Mouse (Mus musculus): ENCODE data around the gene Mepce. TPM values are rescaled to one million over a fixed set of nuclear protein-coding genes. Genes with fewer than 3 reads are reported as not detected.

The Mepce gene
- polyA plus RNA-seq, 1 experiment from 2014 or later, result 5.3 TPM

GRCm38 (mm10) chr5:137746851-137747325, 40.6 kb downstream of the Mepce start:
- Histone ChIP-seq H3K36me3 (peaks cover 4% of the 10 kb centered on the region; the same call in 1 of the 2 replicates), H3K4me3 (peak overlapping the region; percentile 83), H3K27me3 (no peaks in the 10 kb centered on the region), H3K4me2 (peak overlapping the region; percentile 98), H3K9me3 (replicated peaks) (no peaks in the 10 kb centered on the region), H3K9ac (peak overlapping the region; percentile 91), H3K27ac (peak overlapping the region; percentile 98), H3K4me1 (replicated peaks) (peaks cover 43% of the 10 kb centered on the region)
- no peak for ATAC-seq (replicated peaks; ENCODE audit: insufficient number of reproducible peaks, insufficient read depth, low FRiP score, low read depth)
- WGBS, result under 1% methylated on average over 16 of the region's 16 CpGs

- Histone ChIP-seq H3K4me1 (replicated peaks) (peaks cover 43% of the 10 kb centered on the region), H3K27ac (peak overlapping the region; percentile 98), H3K9ac (peak overlapping the region; percentile 91), H3K4me2 (peak overlapping the region; percentile 98), H3K36me3 (no peaks in the 10 kb centered on the region), H3K9me3 (replicated peaks) (no peaks in the 10 kb centered on the region), H3K4me3 (peak overlapping the region; percentile 83), H3K27me3 (no peaks in the 10 kb centered on the region)
- WGBS, result under 1% methylated on average over 20 of the region's 20 CpGs
- peak; percentile 38 for ATAC-seq (replicated peaks; ENCODE audit: insufficient number of reproducible peaks, insufficient read depth, low FRiP score, low read depth)
Measured at GRCm38 (mm10) chr5:137746282-137746850, 41.1 kb downstream of the Mepce start.

DNA sequence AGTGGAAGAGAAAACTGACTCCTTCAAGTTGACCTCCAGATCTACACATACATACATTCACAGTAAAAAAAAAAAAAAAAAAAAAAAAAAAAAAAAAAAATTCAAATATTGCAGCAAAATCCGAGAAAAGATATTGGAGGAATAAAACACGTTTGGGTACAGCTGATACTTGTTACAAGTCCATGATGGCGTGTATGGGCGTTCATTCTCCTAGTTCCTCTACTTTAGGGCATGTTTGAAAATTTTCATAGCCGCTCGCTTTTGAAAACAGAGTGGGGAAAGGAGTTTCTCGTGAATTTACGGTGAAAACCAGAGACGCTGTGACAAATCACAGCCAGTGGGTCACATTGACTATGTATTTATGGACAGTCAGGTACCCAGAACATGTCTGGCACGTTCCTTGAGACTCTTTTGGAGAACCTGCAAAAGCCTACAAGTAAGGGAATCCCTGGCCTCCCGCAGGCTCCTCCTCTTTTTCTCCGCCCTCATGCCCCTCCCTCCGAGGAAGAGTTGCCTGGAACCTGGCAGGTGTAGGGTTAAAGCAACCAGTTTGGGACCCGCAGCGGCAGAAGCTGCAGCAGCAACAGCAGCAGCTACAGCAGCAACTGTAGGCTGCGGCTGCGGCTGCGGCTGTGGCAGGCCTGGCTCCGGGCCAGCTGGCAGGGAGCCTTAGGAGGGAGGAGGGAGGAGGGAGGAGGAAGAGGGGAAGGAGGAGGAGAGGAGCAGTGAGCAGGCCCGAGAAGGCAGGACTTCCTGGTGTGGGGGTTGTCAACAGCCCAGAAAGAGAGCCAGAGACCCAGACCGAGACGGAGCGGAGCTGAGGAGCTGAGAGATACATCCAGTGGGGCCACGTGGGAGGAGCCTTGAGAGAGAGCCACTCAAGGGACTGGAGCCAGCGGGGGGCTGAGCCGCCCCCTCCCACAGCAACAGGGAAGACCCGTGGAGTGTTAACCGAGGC, 42.0 kb downstream of the Mepce start, which contains the start of gene Tsc22d4:
Gene Tsc22d4 (plus strand): TSS at position 517 of the 958 bp plus-strand sequence.
- ATAC-seq (replicated peaks; ENCODE audit: insufficient number of reproducible peaks, insufficient read depth, low FRiP score, low read depth), result peak; percentile 88
- Histone ChIP-seq H3K9ac (peak within 1 kb of the TSS; percentile 91), H3K4me2 (peak within 1 kb of the TSS; percentile 98), H3K27ac (peak within 1 kb of the TSS; percentile 98), H3K27me3 (no peaks in the 10 kb centered on the region), H3K4me3 (peak within 1 kb of the TSS; percentile 83), H3K4me1 (replicated peaks) (peaks cover 38% of the 10 kb centered on the region), H3K36me3 (no peaks in the 10 kb centered on the region), H3K9me3 (replicated peaks) (no peaks in the 10 kb centered on the region)
- WGBS, result 3% methylated on average over 28 of the region's 28 CpGs

DNA sequence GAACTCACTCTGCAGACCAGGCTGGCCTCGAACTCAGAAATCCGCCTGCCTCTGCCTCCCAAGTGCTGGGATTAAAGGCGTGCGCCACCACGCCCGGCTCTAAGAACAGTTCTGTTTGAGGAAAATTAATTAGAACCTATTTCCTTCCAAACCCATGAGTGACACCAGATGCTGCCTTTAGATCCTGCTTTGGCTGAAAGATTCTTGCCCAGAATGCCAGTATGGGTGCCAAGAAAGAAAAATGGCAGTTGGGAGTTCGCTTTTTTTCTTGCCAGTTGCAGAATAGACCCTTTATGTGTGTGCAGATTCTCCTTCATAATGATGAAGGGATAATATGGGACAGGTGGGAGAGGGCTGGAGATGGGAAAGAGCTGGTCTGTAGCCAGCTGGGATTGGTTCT, 43.3 kb downstream of the Mepce start:
- H3K4me3 ChIP-seq, result no peak overlapping the region
- H3K4me1 ChIP-seq (replicated peaks), result peaks cover 36% of the 10 kb centered on the region
- H3K36me3 ChIP-seq, result no peaks in the 10 kb centered on the region
- no peak overlapping the region for H3K27ac ChIP-seq
- WGBS, result 95% methylated on average over 7 of the region's 7 CpGs
- no peak for ATAC-seq (replicated peaks; ENCODE audit: insufficient number of reproducible peaks, insufficient read depth, low FRiP score, low read depth)
- H3K4me2 ChIP-seq, result no peak overlapping the region
- no peak overlapping the region for H3K9ac ChIP-seq
- H3K27me3 ChIP-seq, result no peaks in the 10 kb centered on the region
- no peaks in the 10 kb centered on the region for H3K9me3 ChIP-seq (replicated peaks)

DNA sequence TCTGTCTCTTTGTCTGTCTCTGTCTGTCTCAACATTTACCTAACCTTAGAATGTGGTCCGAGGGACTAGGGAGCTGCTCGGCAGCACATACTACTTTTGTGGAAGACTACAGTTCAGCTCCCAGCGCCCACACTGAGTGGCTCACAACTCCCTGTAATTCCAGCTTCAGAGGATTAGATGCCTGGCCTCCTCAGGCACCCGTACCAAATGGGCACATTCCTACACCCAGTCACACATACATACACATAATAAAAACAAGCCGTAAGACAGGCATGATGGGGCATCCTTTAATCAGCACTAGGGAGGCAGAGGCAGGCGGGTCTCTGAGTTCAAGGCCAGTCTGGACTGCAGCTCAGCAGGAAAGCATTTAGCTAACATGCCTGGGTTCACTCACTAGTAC, 44.6 kb downstream of the Mepce start:
- ATAC-seq (replicated peaks; ENCODE audit: insufficient number of reproducible peaks, insufficient read depth, low FRiP score, low read depth), result no peak
- no peak overlapping the region for H3K27ac ChIP-seq
- no peaks in the 10 kb centered on the region for H3K9me3 ChIP-seq (replicated peaks)
- H3K27me3 ChIP-seq, result no peaks in the 10 kb centered on the region
- no peak overlapping the region for H3K4me2 ChIP-seq
- H3K9ac ChIP-seq, result no peak overlapping the region
- no peaks in the 10 kb centered on the region for H3K36me3 ChIP-seq
- 92% methylated on average over 6 of the region's 6 CpGs for WGBS
- peaks cover 24% of the 10 kb centered on the region for H3K4me1 ChIP-seq (replicated peaks)
- H3K4me3 ChIP-seq, result no peak overlapping the region

DNA sequence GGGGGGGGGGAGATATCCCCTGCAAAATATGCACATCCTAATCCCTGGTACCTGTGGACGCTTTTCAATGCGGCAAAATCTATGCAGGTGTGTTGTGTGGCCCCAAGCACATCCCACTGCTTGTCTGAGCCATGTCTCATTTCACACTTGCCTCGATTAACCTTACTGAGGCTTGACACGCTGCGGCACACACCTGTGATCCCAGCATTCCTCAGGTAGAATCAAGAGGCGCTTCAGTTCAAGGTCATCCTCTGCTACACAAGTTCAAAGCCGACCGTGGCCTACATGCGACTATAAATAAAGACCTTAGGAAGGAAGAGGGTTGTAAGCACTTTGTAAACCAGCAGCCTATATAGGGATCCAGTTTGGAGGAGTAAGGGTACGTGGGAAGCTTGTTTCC, 45.4 kb downstream of the Mepce start:
- no peak overlapping the region for H3K27ac ChIP-seq
- peak overlapping the region; percentile 90 for H3K4me2 ChIP-seq
- no peaks in the 10 kb centered on the region for H3K9me3 ChIP-seq (replicated peaks)
- H3K9ac ChIP-seq, result peak overlapping the region; percentile 77; the same call in 1 of the 2 replicates
- H3K4me3 ChIP-seq, result peak overlapping the region; percentile 67
- 53% methylated on average over 10 of the region's 10 CpGs for WGBS
- ATAC-seq (replicated peaks; ENCODE audit: insufficient number of reproducible peaks, insufficient read depth, low FRiP score, low read depth), result no peak
- 0 out of 2 replicates have a peak, but pooled peaks cover under 1% of the 10 kb centered on the region for H3K36me3 ChIP-seq
- H3K27me3 ChIP-seq, result no peaks in the 10 kb centered on the region
- H3K4me1 ChIP-seq (replicated peaks), result peaks cover 19% of the 10 kb centered on the region

GRCm38 (mm10) chr5:137741023-137741931, 46.2 kb downstream of the Mepce start, which contains the start of gene Nyap1:
Gene Nyap1, minus strand, starts transcription at chr5:137741607.
- H3K9ac ChIP-seq, result peak within 1 kb of the TSS; percentile 77
- under 1% methylated on average over 71 of the region's 71 CpGs for WGBS
- peak within 1 kb of the TSS; percentile 90 for H3K4me2 ChIP-seq
- no peaks in the 10 kb centered on the region for H3K9me3 ChIP-seq (replicated peaks)
- ATAC-seq (replicated peaks; ENCODE audit: insufficient number of reproducible peaks, insufficient read depth, low FRiP score, low read depth), result peak; percentile 82
- H3K27ac ChIP-seq, result peak within 1 kb of the TSS; percentile 75
- H3K27me3 ChIP-seq, result no peaks in the 10 kb centered on the region
- H3K36me3 ChIP-seq, result 0 out of 2 replicates have a peak, but pooled peaks cover 3% of the 10 kb centered on the region
- H3K4me3 ChIP-seq, result peak within 1 kb of the TSS; percentile 67
- peaks cover 19% of the 10 kb centered on the region for H3K4me1 ChIP-seq (replicated peaks)

- peak overlapping the region; percentile 67 for H3K4me3 ChIP-seq
- no peaks in the 10 kb centered on the region for H3K9me3 ChIP-seq (replicated peaks)
- H3K4me1 ChIP-seq (replicated peaks), result peaks cover 19% of the 10 kb centered on the region
- H3K4me2 ChIP-seq, result peak overlapping the region; percentile 90
- WGBS, result 23% methylated on average over 11 of the region's 11 CpGs
- H3K27ac ChIP-seq, result peak overlapping the region; percentile 75; the same call in 1 of the 2 replicates
- no peaks in the 10 kb centered on the region for H3K27me3 ChIP-seq
- ATAC-seq (replicated peaks; ENCODE audit: insufficient number of reproducible peaks, insufficient read depth, low FRiP score, low read depth), result no peak
- H3K36me3 ChIP-seq, result 0 out of 2 replicates have a peak, but pooled peaks cover 8% of the 10 kb centered on the region
- H3K9ac ChIP-seq, result peak overlapping the region; percentile 77
Measured at GRCm38 (mm10) chr5:137740506-137740905, 46.9 kb downstream of the Mepce start.

GRCm38 (mm10) chr5:137739471-137739870, 48.0 kb downstream of the Mepce start:
- Histone ChIP-seq H3K27ac (no peak overlapping the region), H3K4me3 (no peak overlapping the region; the same call in 1 of the 2 replicates), H3K4me2 (no peak overlapping the region; the same call in 1 of the 2 replicates), H3K9me3 (replicated peaks) (no peaks in the 10 kb centered on the region), H3K9ac (no peak overlapping the region), H3K4me1 (replicated peaks) (peaks cover 15% of the 10 kb centered on the region), H3K36me3 (0 out of 2 replicates have a peak, but pooled peaks cover 8% of the 10 kb centered on the region), H3K27me3 (no peaks in the 10 kb centered on the region)
- no peak for ATAC-seq (replicated peaks; ENCODE audit: insufficient number of reproducible peaks, insufficient read depth, low FRiP score, low read depth)
- 69% methylated on average over 9 of the region's 9 CpGs for WGBS

- H3K4me3 ChIP-seq, result no peak overlapping the region
- H3K27ac ChIP-seq, result no peak overlapping the region
- ATAC-seq (replicated peaks; ENCODE audit: insufficient number of reproducible peaks, insufficient read depth, low FRiP score, low read depth), result no peak
- H3K4me2 ChIP-seq, result no peak overlapping the region
- WGBS, result 57% methylated on average over 5 of the region's 5 CpGs
- H3K9me3 ChIP-seq (replicated peaks), result no peaks in the 10 kb centered on the region
- no peak overlapping the region for H3K9ac ChIP-seq
- peaks cover 15% of the 10 kb centered on the region for H3K4me1 ChIP-seq (replicated peaks)
- H3K36me3 ChIP-seq, result 0 out of 2 replicates have a peak, but pooled peaks cover 8% of the 10 kb centered on the region
- no peaks in the 10 kb centered on the region for H3K27me3 ChIP-seq
Measured at GRCm38 (mm10) chr5:137738516-137738915, 48.9 kb downstream of the Mepce start.

Data from heart, embryonic 15.5 days (tissue).